Mouse (Mus musculus) spleen, adult 2 months (tissue): ENCODE results near the gene Map7.

Source experiments
- CTCF ChIP-seq: fragments of 200-500 bp; IDR thresholded peaks from 2 replicates; pipeline ENCODE4 v1.5.1; 2011; ENCODE audit warnings: mild to moderate bottlenecking, inconsistent platforms; ENCODE audit not compliant: insufficient read depth, insufficient read length, insufficient replicate concordance; ENCODE audit errors: extremely low read depth
- POLR2A ChIP-seq: fragments of 200-500 bp; IDR thresholded peaks from 2 replicates; pipeline ENCODE4 v1.6.1; 2011; ENCODE audit warnings: low read depth, low read length, inconsistent platforms

DNA sequence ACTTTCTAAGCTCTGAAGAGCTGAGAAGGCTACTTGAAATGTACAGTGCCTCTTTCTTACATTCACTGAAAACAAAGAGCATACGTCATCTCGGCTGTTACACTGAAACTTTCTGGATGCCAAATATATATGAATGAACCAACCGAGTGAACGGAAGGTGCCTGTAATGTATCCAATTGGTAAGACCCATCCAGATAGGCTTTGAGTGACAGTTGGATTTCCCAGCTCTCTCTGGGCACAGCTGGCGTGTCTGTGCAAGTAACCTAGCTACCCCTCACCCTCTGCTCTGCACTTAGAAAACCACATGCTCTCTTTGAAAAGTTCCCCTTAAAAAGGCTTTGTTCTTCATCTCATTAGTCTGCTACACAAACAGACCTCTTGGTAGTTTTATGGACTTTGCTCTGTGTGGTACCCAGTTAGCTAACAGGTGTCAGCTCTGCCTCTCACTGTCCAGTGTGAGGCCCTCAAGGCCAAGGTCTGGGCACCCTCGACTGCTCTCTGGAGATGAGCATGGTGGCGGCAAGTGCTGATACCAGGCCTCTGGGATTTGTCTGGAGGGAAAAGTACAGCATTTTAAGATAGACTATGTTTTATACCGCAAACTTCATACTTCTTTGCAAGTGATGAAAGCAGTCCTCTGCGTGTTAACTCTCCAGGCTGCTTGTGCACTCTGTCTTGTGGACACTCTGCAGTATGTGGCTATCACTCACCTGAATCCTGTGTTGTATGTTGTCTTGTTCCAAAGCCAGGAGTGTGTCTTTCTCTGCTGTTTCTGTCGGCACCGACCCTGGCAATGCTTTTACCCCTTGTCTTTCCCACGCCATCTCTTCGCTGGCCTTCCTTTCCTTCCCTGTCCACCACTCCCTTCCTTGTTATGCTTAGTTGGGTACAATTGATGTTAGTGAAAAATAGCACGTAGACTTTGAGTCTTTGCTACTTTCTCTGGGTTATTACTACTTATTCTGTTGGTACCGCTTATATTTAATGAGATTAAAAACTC lies 109.8 kb downstream of the Map7 start:
- TF ChIP-seq CTCF, result no peak
- TF ChIP-seq POLR2A, result no peak
